Mouse (Mus musculus) kidney, adult 18-20 months (tissue): ENCODE measurements at regions not wholly inside any gene's neighbourhood (a gene's known extent, or its start where the extent isn't known, plus 50 kb on each side); places are given as distances from the start of the nearest gene placed in this dataset.
A peak's percentile ranks its signal among the peaks of the same experiment; 100 is the strongest.

Experiments used
- DNase-seq: peaks from one replicate; pipeline ENCODE4 v3.0.0; 2021

GRCm38 (mm10) chr13:31168854-31169253 is 194.8 kb downstream of the Gm5447 start:
- no peak for DNase-seq

GRCm38 (mm10) chr13:31171751-31172150 is 197.7 kb downstream of the Gm5447 start:
- no peak for DNase-seq

GRCm38 (mm10) chr13:31172580-31172979 is 198.6 kb downstream of the Gm5447 start:
- DNase-seq, result no peak

GRCm38 (mm10) chr13:31177999-31178783 is 204.2 kb downstream of the Gm5447 start:
- no peak for DNase-seq

GRCm38 (mm10) chr13:31178964-31179363 is 205.0 kb downstream of the Gm5447 start:
- no peak for DNase-seq

- peak; percentile 64 for DNase-seq
Observed at GRCm38 (mm10) chr13:31179407-31180001, 205.5 kb downstream of the Gm5447 start.

- no peak for DNase-seq
Observed at GRCm38 (mm10) chr13:31181530-31181929, 207.5 kb downstream of the Gm5447 start.

- no peak for DNase-seq
Observed at GRCm38 (mm10) chr13:31184845-31185834, 211.1 kb downstream of the Gm5447 start.

GRCm38 (mm10) chr13:31186805-31187589 is 213.0 kb downstream of the Gm5447 start:
- DNase-seq, result no peak

- DNase-seq, result no peak
Observed at GRCm38 (mm10) chr13:31189116-31189515, 215.1 kb downstream of the Gm5447 start.

- no peak for DNase-seq
Observed at GRCm38 (mm10) chr13:31190036-31190435, 216.0 kb downstream of the Gm5447 start.

GRCm38 (mm10) chr13:31191344-31192139 is 217.5 kb downstream of the Gm5447 start:
- DNase-seq, result no peak

GRCm38 (mm10) chr13:31194971-31195370 is 221.0 kb downstream of the Gm5447 start:
- DNase-seq, result no peak

- DNase-seq, result no peak
Observed at GRCm38 (mm10) chr13:31196546-31196945, 222.5 kb downstream of the Gm5447 start.

- DNase-seq, result no peak
Observed at GRCm38 (mm10) chr13:31197593-31197992, 223.6 kb downstream of the Gm5447 start.

- no peak for DNase-seq
Observed at GRCm38 (mm10) chr13:31199384-31199783, 225.4 kb downstream of the Gm5447 start.

- no peak for DNase-seq
Observed at GRCm38 (mm10) chr13:31204068-31204467, 230.1 kb downstream of the Gm5447 start.

GRCm38 (mm10) chr13:31206381-31206780 is 232.4 kb downstream of the Gm5447 start:
- DNase-seq, result no peak

- peak; percentile 57 for DNase-seq
Observed at GRCm38 (mm10) chr13:31207709-31208108, 233.7 kb downstream of the Gm5447 start.

GRCm38 (mm10) chr13:31223016-31223415 is 249.0 kb downstream of the Gm5447 start:
- DNase-seq, result no peak

GRCm38 (mm10) chr13:31240546-31240945 is 266.5 kb downstream of the Gm5447 start:
- no peak for DNase-seq

GRCm38 (mm10) chr13:31248996-31249395 is 275.0 kb downstream of the Gm5447 start:
- DNase-seq, result no peak
